Mouse (Mus musculus) ZHBTc4 (cell line): ENCODE measurements at regions not wholly inside any gene's neighbourhood (a gene's known extent, or its start where the extent isn't known, plus 50 kb on each side); places are given as distances from the start of the nearest gene placed in this dataset.

Experiments used
- DNase-seq: peaks from one replicate; pipeline ENCODE4 v3.0.0-alpha.2; 2011; ENCODE audit warnings: low read depth, low spot score

- DNase-seq: no peak
These were observed 194.7 kb downstream of the Ackr3 start for GRCm38 (mm10) chr1:90398396-90398975.

GRCm38 (mm10) chr1:90403057-90403456 lies 199.3 kb downstream of the Ackr3 start:
- DNase-seq: no peak

- peak; percentile 49 for DNase-seq
These were observed 197.9 kb upstream of the Cops8 start for GRCm38 (mm10) chr1:90404717-90405487.

- no peak for DNase-seq
These were observed 196.1 kb upstream of the Cops8 start for GRCm38 (mm10) chr1:90406663-90407062.

- DNase-seq: no peak
These were observed 194.1 kb upstream of the Cops8 start for GRCm38 (mm10) chr1:90408504-90409215.

GRCm38 (mm10) chr1:90409236-90409635 lies 193.5 kb upstream of the Cops8 start:
- DNase-seq: no peak

- peak; percentile 60 for DNase-seq
These were observed 190.2 kb upstream of the Cops8 start for GRCm38 (mm10) chr1:90412511-90413045.

GRCm38 (mm10) chr1:90414751-90415150 lies 188.0 kb upstream of the Cops8 start:
- no peak for DNase-seq

- peak; percentile 94 for DNase-seq
These were observed 178.5 kb upstream of the Cops8 start for GRCm38 (mm10) chr1:90424066-90424821.

GRCm38 (mm10) chr1:90428334-90428733 lies 174.4 kb upstream of the Cops8 start:
- no peak for DNase-seq

GRCm38 (mm10) chr1:90428774-90429173 lies 174.0 kb upstream of the Cops8 start:
- DNase-seq: no peak

- DNase-seq: no peak
These were observed 172.3 kb upstream of the Cops8 start for GRCm38 (mm10) chr1:90430480-90430879.

GRCm38 (mm10) chr1:90431783-90432182 lies 171.0 kb upstream of the Cops8 start:
- DNase-seq: peak; percentile 65

- DNase-seq: no peak
These were observed 168.9 kb upstream of the Cops8 start for GRCm38 (mm10) chr1:90433911-90434310.

GRCm38 (mm10) chr1:90440638-90441037 lies 162.1 kb upstream of the Cops8 start:
- no peak for DNase-seq

GRCm38 (mm10) chr1:90441134-90441868 lies 161.5 kb upstream of the Cops8 start:
- no peak for DNase-seq

GRCm38 (mm10) chr1:90442250-90443240 lies 160.2 kb upstream of the Cops8 start:
- DNase-seq: no peak

- no peak for DNase-seq
These were observed 153.1 kb upstream of the Cops8 start for GRCm38 (mm10) chr1:90449571-90450226.

GRCm38 (mm10) chr1:90451942-90452557 lies 150.7 kb upstream of the Cops8 start:
- no peak for DNase-seq
